Mouse (Mus musculus): ENCODE measurements around the gene Hipk4.

GRCm38 (mm10) chr7:27510809-27511208 lies 12.3 kb upstream of the Hipk4 start:
- TF ChIP-seq POLR2A (IDR thresholded peaks at IDR 0.05; ENCODE audit: low read depth, low read length) = no peak
- no peak for TF ChIP-seq CTCF (conservative IDR thresholded peaks at IDR 0.05; ENCODE audit: insufficient read depth, insufficient read length, low read depth, low read length)
